Mouse (Mus musculus): ENCODE data around the gene Bbs1. TPM values are rescaled to one million over a fixed set of nuclear protein-coding genes. Genes with fewer than 3 reads are reported as not detected.
"Not testable (repeated sequence)": the region's sequence is repeated elsewhere in the genome, so short reads cannot be mapped to it uniquely, and the experiment has no call there.

Gene Bbs1
- 0.29 TPM in 1 of 3 replicates, not detected in the others for total RNA-seq (2017)

GRCm38 (mm10) chr19:4905979-4906794 lies at the start of gene Bbs1:
Bbs1 (minus strand) TSS chr19:4906628.
- peak; percentile 68; the same call in 1 of the 2 replicates for ATAC-seq (replicated peaks; ENCODE audit: insufficient number of reproducible peaks, low FRiP score, low TSS enrichment, poor library complexity, severe bottlenecking)

GRCm38 (mm10) chr19:4948641-4949040 lies 42.2 kb upstream of the Bbs1 start:
- ATAC-seq (replicated peaks; ENCODE audit: insufficient number of reproducible peaks, low FRiP score, low TSS enrichment, poor library complexity, severe bottlenecking) = not testable (repeated sequence)

GRCm38 (mm10) chr19:4945540-4945939 lies 39.1 kb upstream of the Bbs1 start:
- no peak for ATAC-seq (replicated peaks; ENCODE audit: insufficient number of reproducible peaks, low FRiP score, low TSS enrichment, poor library complexity, severe bottlenecking)

- no peak for ATAC-seq (replicated peaks; ENCODE audit: insufficient number of reproducible peaks, low FRiP score, low TSS enrichment, poor library complexity, severe bottlenecking)
These were observed 36.8 kb upstream of the Bbs1 start for GRCm38 (mm10) chr19:4943253-4943588.

- ATAC-seq (replicated peaks; ENCODE audit: insufficient number of reproducible peaks, low FRiP score, low TSS enrichment, poor library complexity, severe bottlenecking) = peak; percentile 83
These were observed 36.3 kb upstream of the Bbs1 start, which contains the start of gene Peli3 for GRCm38 (mm10) chr19:4942551-4943252. Peli3 (minus strand) TSS chr19:4943127.

- ATAC-seq (replicated peaks; ENCODE audit: insufficient number of reproducible peaks, low FRiP score, low TSS enrichment, poor library complexity, severe bottlenecking) = no peak
These were observed 31.2 kb upstream of the Bbs1 start for GRCm38 (mm10) chr19:4937444-4938310.

- no peak for ATAC-seq (replicated peaks; ENCODE audit: insufficient number of reproducible peaks, low FRiP score, low TSS enrichment, poor library complexity, severe bottlenecking)
These were observed 30.5 kb upstream of the Bbs1 start for GRCm38 (mm10) chr19:4936896-4937295.

- ATAC-seq (replicated peaks; ENCODE audit: insufficient number of reproducible peaks, low FRiP score, low TSS enrichment, poor library complexity, severe bottlenecking) = no peak
These were observed 22.4 kb upstream of the Bbs1 start for GRCm38 (mm10) chr19:4928781-4929180.

- ATAC-seq (replicated peaks; ENCODE audit: insufficient number of reproducible peaks, low FRiP score, low TSS enrichment, poor library complexity, severe bottlenecking) = peak; percentile 99
These were observed 21.6 kb upstream of the Bbs1 start, which contains the start of gene Dpp3 for GRCm38 (mm10) chr19:4927904-4928531. Dpp3 (minus strand) TSS chr19:4928287.

- no peak for ATAC-seq (replicated peaks; ENCODE audit: insufficient number of reproducible peaks, low FRiP score, low TSS enrichment, poor library complexity, severe bottlenecking)
These were observed 18.9 kb upstream of the Bbs1 start for GRCm38 (mm10) chr19:4925121-4925860.

- ATAC-seq (replicated peaks; ENCODE audit: insufficient number of reproducible peaks, low FRiP score, low TSS enrichment, poor library complexity, severe bottlenecking) = no peak
These were observed 13.2 kb upstream of the Bbs1 start for GRCm38 (mm10) chr19:4919652-4920051.

- ATAC-seq (replicated peaks; ENCODE audit: insufficient number of reproducible peaks, low FRiP score, low TSS enrichment, poor library complexity, severe bottlenecking) = no peak
These were observed 10.4 kb upstream of the Bbs1 start for GRCm38 (mm10) chr19:4916827-4917226.

GRCm38 (mm10) chr19:4915924-4916603 lies 9.6 kb upstream of the Bbs1 start:
- no peak for ATAC-seq (replicated peaks; ENCODE audit: insufficient number of reproducible peaks, low FRiP score, low TSS enrichment, poor library complexity, severe bottlenecking)

GRCm38 (mm10) chr19:4909376-4909775 lies 2.9 kb upstream of the Bbs1 start:
- ATAC-seq (replicated peaks; ENCODE audit: insufficient number of reproducible peaks, low FRiP score, low TSS enrichment, poor library complexity, severe bottlenecking) = no peak

- ATAC-seq (replicated peaks; ENCODE audit: insufficient number of reproducible peaks, low FRiP score, low TSS enrichment, poor library complexity, severe bottlenecking) = no peak
These were observed 1.7 kb upstream of the Bbs1 start for GRCm38 (mm10) chr19:4908107-4908506.

GRCm38 (mm10) chr19:4899888-4900287 lies 6.5 kb downstream of the Bbs1 start:
- no peak for ATAC-seq (replicated peaks; ENCODE audit: insufficient number of reproducible peaks, low FRiP score, low TSS enrichment, poor library complexity, severe bottlenecking)

GRCm38 (mm10) chr19:4898972-4899371 lies 7.5 kb downstream of the Bbs1 start:
- ATAC-seq (replicated peaks; ENCODE audit: insufficient number of reproducible peaks, low FRiP score, low TSS enrichment, poor library complexity, severe bottlenecking) = no peak
